Mouse (Mus musculus) midbrain, embryonic 15.5 days (tissue): ENCODE measurements at regions not wholly inside any gene's neighbourhood (a gene's known extent, or its start where the extent isn't known, plus 50 kb on each side); places are given as distances from the start of the nearest gene placed in this dataset.

ENCODE experiments used
- ATAC-seq: fragments of 200-750 bp; cut with Nextera tagmentation; replicated peaks from 2 replicates; pipeline ENCODE4 v1.8.0; 2017; ENCODE audit warnings: moderate TSS enrichment
- H3K27ac ChIP-seq: fragments of 300-500 bp; sonication (generic); 2 replicates; pipeline ENCODE4 v1.5.1; 2015; ENCODE audit warnings: mild to moderate bottlenecking, inconsistent platforms
- H3K27me3 ChIP-seq: fragments of 300-500 bp; sonication (generic); replicated peaks from 2 replicates; pipeline ENCODE4 v1.6.1; 2015; ENCODE audit warnings: inconsistent platforms
- H3K36me3 ChIP-seq: fragments of 300-500 bp; sonication (generic); replicated peaks from 2 replicates; pipeline ENCODE4 v1.6.1; 2015; ENCODE audit warnings: inconsistent platforms
- H3K4me1 ChIP-seq: fragments of 300-500 bp; sonication (generic); 2 replicates; pipeline ENCODE4 v1.6.1; 2015; ENCODE audit warnings: inconsistent platforms
- H3K4me2 ChIP-seq: fragments of 300-500 bp; sonication (generic); 2 replicates; pipeline ENCODE4 v1.6.1; 2015; ENCODE audit warnings: inconsistent platforms, mild to moderate bottlenecking, moderate library complexity
- H3K4me3 ChIP-seq: fragments of 300-500 bp; sonication (generic); 2 replicates; pipeline ENCODE4 v1.5.1; 2015; ENCODE audit warnings: mild to moderate bottlenecking, inconsistent platforms
- H3K9ac ChIP-seq: fragments of 300-500 bp; sonication (generic); 2 replicates; pipeline ENCODE4 v1.6.1; 2015; ENCODE audit warnings: mild to moderate bottlenecking, inconsistent platforms
- H3K9me3 ChIP-seq: fragments of 300-500 bp; sonication (generic); 2 replicates; pipeline ENCODE4 v1.6.1; 2016; ENCODE audit warnings: inconsistent platforms
- WGBS: fragments of 180-500 bp; shearing (Covaris S2); methylation state at CpG from one replicate; pipeline ENCODE4 v1.1.7; 2015; ENCODE audit warnings: mixed read lengths; 5-methylcytosine and 5-hydroxymethylcytosine counted together

DNA sequence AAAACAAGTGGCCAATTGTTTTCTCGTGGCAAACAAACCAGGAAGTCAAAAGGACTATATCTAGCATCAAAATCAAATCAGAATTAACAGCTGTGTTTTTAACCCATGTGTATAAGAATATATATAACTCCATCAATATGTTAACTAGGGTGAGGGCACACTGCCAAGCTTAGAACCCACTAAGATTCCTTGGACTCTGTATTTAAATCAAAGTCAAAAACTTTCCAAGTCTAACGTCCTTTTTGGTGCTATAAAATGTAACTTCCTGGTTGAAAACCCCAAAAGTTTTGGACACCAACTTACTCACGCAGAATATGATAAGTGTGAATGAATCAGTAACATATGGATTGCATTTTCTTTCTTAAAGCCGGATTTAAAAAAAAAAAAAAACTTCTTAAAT lies 647.9 kb upstream of the Cited2 start:
- 64% methylated on average over 4 of the region's 4 CpGs for WGBS
- no peak overlapping the region for H3K27ac ChIP-seq

GRCm38 (mm10) chr10:17075576-17075975 lies 647.4 kb upstream of the Cited2 start:
- no peaks in the 10 kb centered on the region for H3K27me3 ChIP-seq
- H3K4me3 ChIP-seq, result no peak overlapping the region
- peaks cover 9% of the 10 kb centered on the region for H3K4me1 ChIP-seq
- H3K9me3 ChIP-seq, result no peaks in the 10 kb centered on the region
- H3K4me2 ChIP-seq, result no peak overlapping the region
- WGBS, result 27% methylated on average over 2 of the region's 2 CpGs
- H3K9ac ChIP-seq, result no peak overlapping the region
- ATAC-seq, result no peak
- no peaks in the 10 kb centered on the region for H3K36me3 ChIP-seq
- no peak overlapping the region for H3K27ac ChIP-seq

More for the DNA sequence above, 647.9 kb upstream of the Cited2 start:
- H3K9ac ChIP-seq, result no peak overlapping the region
- no peak overlapping the region for H3K4me3 ChIP-seq
- H3K36me3 ChIP-seq, result no peaks in the 10 kb centered on the region
- no peak overlapping the region for H3K4me2 ChIP-seq
- H3K27me3 ChIP-seq, result no peaks in the 10 kb centered on the region
- H3K9me3 ChIP-seq, result no peaks in the 10 kb centered on the region
- ATAC-seq, result no peak
- H3K4me1 ChIP-seq, result peaks cover 9% of the 10 kb centered on the region

DNA sequence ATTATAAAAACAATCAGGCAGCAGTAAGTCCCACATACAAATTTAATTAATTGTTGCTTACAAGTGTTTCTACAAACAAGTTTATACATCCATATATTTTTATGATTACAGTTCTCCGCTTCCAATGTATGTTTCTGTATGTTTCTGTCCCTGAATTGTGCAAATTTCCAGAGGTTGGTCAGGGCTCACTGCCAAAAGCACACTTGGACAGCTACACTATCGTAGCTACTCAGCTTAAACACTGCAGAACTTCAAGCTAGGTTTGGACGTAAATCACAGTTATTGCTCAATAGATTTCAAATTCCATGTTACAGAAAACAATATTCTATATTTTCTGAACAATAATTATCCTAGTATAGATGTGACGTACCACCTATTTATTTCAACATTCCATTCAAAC lies 646.8 kb upstream of the Cited2 start:
- peaks cover 9% of the 10 kb centered on the region for H3K4me1 ChIP-seq
- no peaks in the 10 kb centered on the region for H3K27me3 ChIP-seq
- no peak overlapping the region for H3K4me2 ChIP-seq
- no peak overlapping the region for H3K27ac ChIP-seq
- H3K9ac ChIP-seq, result no peak overlapping the region
- no peaks in the 10 kb centered on the region for H3K9me3 ChIP-seq
- H3K4me3 ChIP-seq, result no peak overlapping the region
- no peak for ATAC-seq
- 85% methylated on average over 4 of the region's 4 CpGs for WGBS
- no peaks in the 10 kb centered on the region for H3K36me3 ChIP-seq

GRCm38 (mm10) chr10:17077580-17077979 lies 645.4 kb upstream of the Cited2 start:
- Histone ChIP-seq H3K9ac (no peak overlapping the region), H3K4me1 (peaks cover 9% of the 10 kb centered on the region), H3K4me3 (no peak overlapping the region), H3K4me2 (no peak overlapping the region), H3K36me3 (no peaks in the 10 kb centered on the region), H3K27ac (no peak overlapping the region), H3K27me3 (no peaks in the 10 kb centered on the region), H3K9me3 (no peaks in the 10 kb centered on the region)
- no peak for ATAC-seq
- 65% methylated on average over 2 of the region's 2 CpGs for WGBS

GRCm38 (mm10) chr10:17080818-17081217 lies 642.2 kb upstream of the Cited2 start:
- H3K27ac ChIP-seq, result no peak overlapping the region
- WGBS, result 88% methylated on average over 5 of the region's 5 CpGs

DNA sequence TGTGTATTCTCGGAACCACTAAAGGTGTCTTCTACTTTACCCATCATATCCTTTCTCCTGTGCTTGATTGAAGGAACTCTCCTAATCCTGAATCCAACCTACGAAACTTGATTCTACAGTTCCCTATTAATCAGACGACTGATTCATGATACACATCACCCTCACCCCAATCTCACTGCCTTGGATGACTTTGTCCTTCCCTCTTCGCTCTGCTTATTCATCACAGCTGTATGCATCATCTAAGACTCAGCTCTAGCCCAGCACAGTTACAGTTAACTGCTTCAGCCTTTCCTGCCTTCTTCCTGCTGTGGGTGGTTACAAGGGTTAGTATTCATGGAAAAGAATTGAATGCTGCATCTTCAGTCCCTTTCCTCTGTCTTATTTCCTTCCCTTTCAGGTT lies 640.1 kb upstream of the Cited2 start:
- Histone ChIP-seq H3K4me2 (no peak overlapping the region), H3K27ac (no peak overlapping the region), H3K4me3 (no peak overlapping the region), H3K36me3 (no peaks in the 10 kb centered on the region), H3K27me3 (no peaks in the 10 kb centered on the region), H3K9ac (no peak overlapping the region), H3K9me3 (no peaks in the 10 kb centered on the region), H3K4me1 (no peaks in the 10 kb centered on the region)
- 85% methylated on average over 4 of the region's 4 CpGs for WGBS
- ATAC-seq, result no peak

More at GRCm38 (mm10) chr10:17080818-17081217, 642.2 kb upstream of the Cited2 start:
- Histone ChIP-seq H3K9me3 (no peaks in the 10 kb centered on the region), H3K9ac (no peak overlapping the region), H3K4me2 (no peak overlapping the region), H3K4me3 (no peak overlapping the region), H3K36me3 (no peaks in the 10 kb centered on the region), H3K4me1 (no peaks in the 10 kb centered on the region), H3K27me3 (no peaks in the 10 kb centered on the region)
- ATAC-seq, result no peak

GRCm38 (mm10) chr10:17102065-17102464 lies 621.0 kb upstream of the Cited2 start:
- 0% methylated on average over 1 of the region's 1 CpGs for WGBS
- ATAC-seq, result no peak
- Histone ChIP-seq H3K36me3 (no peaks in the 10 kb centered on the region), H3K9me3 (no peaks in the 10 kb centered on the region), H3K4me3 (no peak overlapping the region), H3K27ac (no peak overlapping the region), H3K27me3 (no peaks in the 10 kb centered on the region), H3K4me2 (no peak overlapping the region), H3K4me1 (peaks cover 7% of the 10 kb centered on the region), H3K9ac (no peak overlapping the region)

DNA sequence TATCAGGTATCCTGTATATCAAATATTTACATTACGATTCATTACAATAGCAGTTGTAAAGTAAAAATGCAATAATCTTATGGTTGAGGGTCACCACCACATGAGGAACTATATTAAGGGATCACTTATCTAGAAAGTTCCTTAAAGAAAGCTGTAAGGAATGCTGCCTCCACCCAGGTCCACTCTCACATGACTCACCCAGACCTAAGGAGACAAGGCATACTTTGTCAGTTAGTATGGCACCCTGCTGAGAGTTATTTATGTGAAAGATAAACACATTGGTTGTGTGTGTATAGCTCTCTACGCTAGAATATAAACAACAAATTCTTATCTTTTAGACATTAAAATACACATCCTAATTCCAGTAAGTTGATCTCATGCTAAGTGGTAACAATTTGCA lies 619.6 kb upstream of the Cited2 start:
- Histone ChIP-seq H3K4me2 (no peak overlapping the region), H3K4me1 (peaks cover 7% of the 10 kb centered on the region), H3K9me3 (no peaks in the 10 kb centered on the region), H3K27me3 (no peaks in the 10 kb centered on the region), H3K4me3 (no peak overlapping the region), H3K36me3 (no peaks in the 10 kb centered on the region), H3K9ac (no peak overlapping the region), H3K27ac (no peak overlapping the region)
- ATAC-seq, result no peak
- WGBS, result 82% methylated on average over 2 of the region's 2 CpGs

- 95% methylated on average over 1 of the region's 1 CpGs for WGBS
- Histone ChIP-seq H3K27ac (no peak overlapping the region), H3K9me3 (no peaks in the 10 kb centered on the region), H3K36me3 (no peaks in the 10 kb centered on the region), H3K27me3 (no peaks in the 10 kb centered on the region), H3K4me1 (peaks cover 4% of the 10 kb centered on the region; the same call in 1 of the 2 replicates), H3K4me2 (no peak overlapping the region), H3K9ac (no peak overlapping the region), H3K4me3 (no peak overlapping the region)
- no peak for ATAC-seq
These were observed 616.2 kb upstream of the Cited2 start for GRCm38 (mm10) chr10:17106831-17107230.

DNA sequence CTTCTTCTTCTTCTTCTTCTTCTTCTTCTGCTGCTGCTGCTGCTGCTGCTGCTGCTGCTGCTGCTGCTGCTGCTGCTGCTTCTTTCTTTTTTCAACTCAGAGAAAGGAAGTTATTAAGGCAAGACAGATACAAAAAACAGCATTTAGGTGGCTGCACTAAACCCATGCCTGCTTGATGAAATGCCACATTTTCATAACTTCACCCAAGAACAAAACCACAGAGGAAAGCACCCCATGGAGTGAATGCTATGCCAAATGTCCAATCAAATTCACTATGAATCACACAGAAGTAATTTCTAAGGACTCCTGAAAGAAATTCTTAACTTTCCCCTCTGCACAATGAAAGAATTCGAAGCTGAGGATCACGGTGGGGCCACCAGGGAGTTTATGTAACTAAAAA lies 611.9 kb upstream of the Cited2 start:
- H3K4me1 ChIP-seq, result no peaks in the 10 kb centered on the region
- H3K27ac ChIP-seq, result no peak overlapping the region
- H3K9ac ChIP-seq, result no peak overlapping the region
- H3K36me3 ChIP-seq, result no peaks in the 10 kb centered on the region
- no peak overlapping the region for H3K4me3 ChIP-seq
- no peak for ATAC-seq
- WGBS, result 75% methylated on average over 2 of the region's 2 CpGs
- no peaks in the 10 kb centered on the region for H3K9me3 ChIP-seq
- no peak overlapping the region for H3K4me2 ChIP-seq
- H3K27me3 ChIP-seq, result no peaks in the 10 kb centered on the region

GRCm38 (mm10) chr10:17114805-17115204 lies 608.2 kb upstream of the Cited2 start:
- no peaks in the 10 kb centered on the region for H3K4me1 ChIP-seq
- H3K9me3 ChIP-seq, result no peaks in the 10 kb centered on the region
- H3K4me3 ChIP-seq, result no peak overlapping the region
- WGBS, result 96% methylated on average over 4 of the region's 4 CpGs
- no peak overlapping the region for H3K4me2 ChIP-seq
- H3K9ac ChIP-seq, result no peak overlapping the region
- H3K36me3 ChIP-seq, result no peaks in the 10 kb centered on the region
- H3K27ac ChIP-seq, result no peak overlapping the region
- ATAC-seq, result no peak
- H3K27me3 ChIP-seq, result no peaks in the 10 kb centered on the region

DNA sequence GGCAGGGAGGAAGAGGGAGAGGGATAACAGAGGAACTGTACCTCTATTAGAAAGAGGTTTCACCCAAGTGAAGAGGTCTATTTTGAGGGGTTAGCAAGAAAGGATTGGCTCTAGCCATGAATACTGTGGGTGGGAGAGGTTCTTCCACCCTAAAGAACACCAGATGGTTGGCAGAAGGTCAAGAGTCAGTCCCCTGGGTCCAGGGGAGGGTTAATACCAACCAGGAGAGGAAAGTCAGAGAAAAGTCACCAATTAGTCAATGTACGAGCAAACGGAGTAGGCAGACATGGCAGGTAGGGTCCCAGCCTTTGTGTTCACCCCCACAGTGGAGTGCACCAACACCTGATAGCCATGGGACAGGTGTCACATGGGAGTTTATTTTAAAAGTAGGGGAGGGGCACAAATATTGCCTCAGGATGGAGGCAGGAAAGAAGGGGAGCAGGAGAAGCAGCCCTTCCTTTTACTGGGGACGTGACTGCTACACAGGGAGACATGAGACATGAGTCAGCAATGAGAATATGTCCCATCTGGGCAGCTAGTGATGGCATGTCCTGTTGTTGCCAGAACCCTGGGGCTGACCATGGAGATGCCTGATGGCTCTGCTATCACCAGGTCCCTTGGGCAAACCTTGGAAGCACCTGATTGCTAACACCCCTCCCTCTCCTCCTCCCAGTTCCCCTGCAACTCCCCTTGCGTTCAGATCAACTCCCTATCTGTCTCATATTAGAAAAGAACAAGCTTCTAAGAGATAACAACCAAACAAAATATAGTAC lies 593.4 kb upstream of the Cited2 start:
- Histone ChIP-seq H3K4me3 (no peak overlapping the region), H3K4me2 (no peak overlapping the region), H3K9ac (no peak overlapping the region), H3K27me3 (no peaks in the 10 kb centered on the region), H3K36me3 (no peaks in the 10 kb centered on the region), H3K27ac (no peak overlapping the region), H3K4me1 (no peaks in the 10 kb centered on the region), H3K9me3 (peaks cover 1% of the 10 kb centered on the region; the same call in 1 of the 2 replicates)
- no peak for ATAC-seq
- 89% methylated on average over 4 of the region's 4 CpGs for WGBS

GRCm38 (mm10) chr10:17130661-17131060 lies 592.4 kb upstream of the Cited2 start:
- H3K4me2 ChIP-seq, result no peak overlapping the region
- no peak overlapping the region for H3K9ac ChIP-seq
- no peaks in the 10 kb centered on the region for H3K9me3 ChIP-seq
- no peaks in the 10 kb centered on the region for H3K4me1 ChIP-seq
- H3K27me3 ChIP-seq, result no peaks in the 10 kb centered on the region
- no peak for ATAC-seq
- H3K27ac ChIP-seq, result no peak overlapping the region
- H3K4me3 ChIP-seq, result no peak overlapping the region
- no peaks in the 10 kb centered on the region for H3K36me3 ChIP-seq
- WGBS, result 85% methylated on average over 1 of the region's 1 CpGs
